Mouse (Mus musculus): ENCODE measurements around the gene 1110002E22Rik. TPM values are rescaled to one million over a fixed set of nuclear protein-coding genes. Genes with fewer than 3 reads are reported as not detected.

Gene 1110002E22Rik
- polyA plus RNA-seq (2015; fragmentation: Nextera tagmentation; extraction: Ambion mirVana): 0.10 and 0.24 TPM in 2 replicates

GRCm38 (mm10) chr3:138064732-138065645, at the start of gene 1110002E22Rik:
Gene 1110002E22Rik, plus strand, starts transcription at chr3:138065052.
- H3K4me3 ChIP-seq (replicated peaks): no peak within 1 kb of the TSS
- no peaks in the 10 kb centered on the region for H3K9me3 ChIP-seq
- no peaks in the 10 kb centered on the region for H3K36me3 ChIP-seq
- H3K4me1 ChIP-seq: peaks cover 8% of the 10 kb centered on the region
- 72% methylated on average over 33 of the region's 33 CpGs for WGBS
- peak within 1 kb of the TSS; percentile 16 for H3K4me2 ChIP-seq
- H3K27ac ChIP-seq: peak within 1 kb of the TSS; percentile 52; the same call in 1 of the 2 replicates
- no peak; the same call in 1 of the 2 replicates for ATAC-seq (ENCODE audit: insufficient read depth, low FRiP score, low read depth)
- no peaks in the 10 kb centered on the region for H3K27me3 ChIP-seq (replicated peaks)
- H3K9ac ChIP-seq: no peak within 1 kb of the TSS

- H3K27me3 ChIP-seq (replicated peaks): no peaks in the 10 kb centered on the region
- H3K4me2 ChIP-seq: no peak overlapping the region
- H3K27ac ChIP-seq: no peak overlapping the region
- no peak overlapping the region for H3K4me3 ChIP-seq (replicated peaks)
- ATAC-seq (ENCODE audit: insufficient read depth, low FRiP score, low read depth): no peak
- H3K9me3 ChIP-seq: no peaks in the 10 kb centered on the region
- H3K4me1 ChIP-seq: no peaks in the 10 kb centered on the region
- no peak overlapping the region for H3K9ac ChIP-seq
- 90% methylated on average over 12 of the region's 12 CpGs for WGBS
- no peaks in the 10 kb centered on the region for H3K36me3 ChIP-seq
Measured at GRCm38 (mm10) chr3:138016810-138017209, 48.0 kb upstream of the 1110002E22Rik start.

- 71% methylated on average over 4 of the region's 4 CpGs for WGBS
- no peaks in the 10 kb centered on the region for H3K4me1 ChIP-seq
- no peak overlapping the region for H3K27ac ChIP-seq
- H3K9ac ChIP-seq: no peak overlapping the region
- no peak for ATAC-seq (ENCODE audit: insufficient read depth, low FRiP score, low read depth)
- no peaks in the 10 kb centered on the region for H3K27me3 ChIP-seq (replicated peaks)
- no peaks in the 10 kb centered on the region for H3K9me3 ChIP-seq
- H3K4me3 ChIP-seq (replicated peaks): no peak overlapping the region
- no peak overlapping the region for H3K4me2 ChIP-seq
- no peaks in the 10 kb centered on the region for H3K36me3 ChIP-seq
Measured at GRCm38 (mm10) chr3:138022003-138022402, 42.8 kb upstream of the 1110002E22Rik start.

- H3K9me3 ChIP-seq: no peaks in the 10 kb centered on the region
- H3K9ac ChIP-seq: no peak overlapping the region
- H3K36me3 ChIP-seq: no peaks in the 10 kb centered on the region
- no peak for ATAC-seq (ENCODE audit: insufficient read depth, low FRiP score, low read depth)
- H3K27ac ChIP-seq: no peak overlapping the region
- H3K4me2 ChIP-seq: no peak overlapping the region
- no peak overlapping the region for H3K4me3 ChIP-seq (replicated peaks)
- 87% methylated on average over 4 of the region's 4 CpGs for WGBS
- no peaks in the 10 kb centered on the region for H3K4me1 ChIP-seq
- no peaks in the 10 kb centered on the region for H3K27me3 ChIP-seq (replicated peaks)
Measured at GRCm38 (mm10) chr3:138022651-138023050, 42.2 kb upstream of the 1110002E22Rik start.

GRCm38 (mm10) chr3:138026286-138026685, 38.6 kb upstream of the 1110002E22Rik start:
- Histone ChIP-seq H3K4me3 (replicated peaks) (no peak overlapping the region), H3K27me3 (replicated peaks) (no peaks in the 10 kb centered on the region), H3K9ac (no peak overlapping the region), H3K4me1 (no peaks in the 10 kb centered on the region), H3K9me3 (no peaks in the 10 kb centered on the region), H3K36me3 (no peaks in the 10 kb centered on the region), H3K27ac (no peak overlapping the region), H3K4me2 (no peak overlapping the region)
- WGBS: 68% methylated on average over 10 of the region's 10 CpGs
- no peak for ATAC-seq (ENCODE audit: insufficient read depth, low FRiP score, low read depth)

GRCm38 (mm10) chr3:138027575-138028362, 37.1 kb upstream of the 1110002E22Rik start:
- 70% methylated on average over 5 of the region's 5 CpGs for WGBS
- ATAC-seq (ENCODE audit: insufficient read depth, low FRiP score, low read depth): no peak

GRCm38 (mm10) chr3:138029351-138029750, 35.5 kb upstream of the 1110002E22Rik start:
- no peak overlapping the region for H3K27ac ChIP-seq
- H3K36me3 ChIP-seq: no peaks in the 10 kb centered on the region
- H3K9me3 ChIP-seq: no peaks in the 10 kb centered on the region
- H3K4me1 ChIP-seq: no peaks in the 10 kb centered on the region
- 90% methylated on average over 5 of the region's 5 CpGs for WGBS
- H3K4me2 ChIP-seq: no peak overlapping the region
- no peaks in the 10 kb centered on the region for H3K27me3 ChIP-seq (replicated peaks)
- no peak overlapping the region for H3K9ac ChIP-seq
- no peak overlapping the region for H3K4me3 ChIP-seq (replicated peaks)
- no peak for ATAC-seq (ENCODE audit: insufficient read depth, low FRiP score, low read depth)

More at GRCm38 (mm10) chr3:138027575-138028362, 37.1 kb upstream of the 1110002E22Rik start:
- H3K27me3 ChIP-seq (replicated peaks): no peaks in the 10 kb centered on the region
- no peak overlapping the region for H3K4me3 ChIP-seq (replicated peaks)
- H3K9ac ChIP-seq: no peak overlapping the region
- no peak overlapping the region for H3K4me2 ChIP-seq
- H3K4me1 ChIP-seq: no peaks in the 10 kb centered on the region
- H3K36me3 ChIP-seq: no peaks in the 10 kb centered on the region
- no peak overlapping the region for H3K27ac ChIP-seq
- H3K9me3 ChIP-seq: no peaks in the 10 kb centered on the region

- Histone ChIP-seq H3K4me1 (no peaks in the 10 kb centered on the region), H3K4me3 (replicated peaks) (no peak overlapping the region), H3K4me2 (no peak overlapping the region), H3K27ac (no peak overlapping the region), H3K9ac (no peak overlapping the region), H3K27me3 (replicated peaks) (no peaks in the 10 kb centered on the region), H3K9me3 (no peaks in the 10 kb centered on the region), H3K36me3 (no peaks in the 10 kb centered on the region)
- ATAC-seq (ENCODE audit: insufficient read depth, low FRiP score, low read depth): no peak
- 76% methylated on average over 6 of the region's 6 CpGs for WGBS
Measured at GRCm38 (mm10) chr3:138030563-138030962, 34.3 kb upstream of the 1110002E22Rik start.

GRCm38 (mm10) chr3:138033986-138034385, 30.9 kb upstream of the 1110002E22Rik start:
- WGBS: 51% methylated on average over 6 of the region's 6 CpGs
- Histone ChIP-seq H3K4me1 (no peaks in the 10 kb centered on the region), H3K27me3 (replicated peaks) (no peaks in the 10 kb centered on the region), H3K4me2 (no peak overlapping the region), H3K4me3 (replicated peaks) (no peak overlapping the region), H3K36me3 (no peaks in the 10 kb centered on the region), H3K9ac (no peak overlapping the region), H3K9me3 (no peaks in the 10 kb centered on the region), H3K27ac (no peak overlapping the region)
- no peak for ATAC-seq (ENCODE audit: insufficient read depth, low FRiP score, low read depth)

GRCm38 (mm10) chr3:138040938-138041337, 23.9 kb upstream of the 1110002E22Rik start:
- ATAC-seq (ENCODE audit: insufficient read depth, low FRiP score, low read depth): no peak

GRCm38 (mm10) chr3:138041591-138042301, 23.1 kb upstream of the 1110002E22Rik start:
- no peak overlapping the region for H3K9ac ChIP-seq
- H3K4me3 ChIP-seq (replicated peaks): no peak overlapping the region
- H3K27me3 ChIP-seq (replicated peaks): no peaks in the 10 kb centered on the region
- no peaks in the 10 kb centered on the region for H3K36me3 ChIP-seq
- no peak overlapping the region for H3K4me2 ChIP-seq
- no peaks in the 10 kb centered on the region for H3K9me3 ChIP-seq
- 74% methylated on average over 3 of the region's 3 CpGs for WGBS
- ATAC-seq (ENCODE audit: insufficient read depth, low FRiP score, low read depth): no peak
- H3K27ac ChIP-seq: no peak overlapping the region
- H3K4me1 ChIP-seq: no peaks in the 10 kb centered on the region

More at GRCm38 (mm10) chr3:138040938-138041337, 23.9 kb upstream of the 1110002E22Rik start:
- H3K27me3 ChIP-seq (replicated peaks): no peaks in the 10 kb centered on the region
- no peaks in the 10 kb centered on the region for H3K9me3 ChIP-seq
- no peak overlapping the region for H3K27ac ChIP-seq
- H3K9ac ChIP-seq: no peak overlapping the region
- H3K4me2 ChIP-seq: no peak overlapping the region
- H3K4me1 ChIP-seq: no peaks in the 10 kb centered on the region
- WGBS: 87% methylated on average over 2 of the region's 2 CpGs
- H3K4me3 ChIP-seq (replicated peaks): no peak overlapping the region
- H3K36me3 ChIP-seq: no peaks in the 10 kb centered on the region

Measured in stomach, embryonic 15.5 days (tissue).